Mouse (Mus musculus) CH12.LX (cell line): Measurements from ENCODE around the gene Utp14b. TPM values are rescaled to one million over a fixed set of nuclear protein-coding genes. Genes with fewer than 3 reads are reported as not detected.

Experiments
- DNase-seq: peaks from one replicate; pipeline ENCODE4 v3.0.0-alpha.2; 2013; ENCODE audit errors: extremely low read depth
- H3K27ac ChIP-seq: 2 replicates; pipeline ENCODE4 v1.5.1; 2012; ENCODE audit warnings: low read depth, mild to moderate bottlenecking, control low read depth, moderate library complexity; ENCODE audit not compliant: insufficient read depth
- H3K27me3 ChIP-seq: replicated peaks from 2 replicates; pipeline ENCODE3; 2012; ENCODE audit warnings: inconsistent platforms
- H3K36me3 ChIP-seq, 2 experiments: replicated peaks in 1 of 2; 2 replicates each; pipeline versions ENCODE3 to v1.6.1; 2012; ENCODE audit warnings: inconsistent platforms in 1 of 2, low read length in 1 of 2, mild to moderate bottlenecking in 1 of 2, mixed read lengths in 1 of 2, moderate library complexity in 1 of 2; ENCODE audit not compliant: control insufficient read depth in 1 of 2, insufficient read depth in 1 of 2
- H3K4me1 ChIP-seq, 2 experiments: 2 replicates each; pipeline ENCODE4 v1.6.1; 2012; ENCODE audit warnings: inconsistent platforms in 1 of 2, moderate library complexity in 1 of 2; ENCODE audit not compliant: insufficient read depth in 2 of 2, control insufficient read depth in 1 of 2
- H3K4me2 ChIP-seq: 2 replicates; pipeline ENCODE4 v1.6.1; 2012; ENCODE audit warnings: low read depth, mild to moderate bottlenecking, control low read depth; ENCODE audit not compliant: poor library complexity, insufficient read depth, severe bottlenecking
- H3K4me3 ChIP-seq, 3 experiments: fragments of 150-350 bp in 1 of 3; sonication (generic) in 1 of 3; replicated peaks in 1 of 3; 2 replicates each; pipeline versions ENCODE3 to v1.5.1; 2011 to 2012; ENCODE audit warnings: low read depth in 2 of 3, low read length in 2 of 3, mild to moderate bottlenecking in 2 of 3, moderate library complexity in 2 of 3, control low read depth in 1 of 3, improper control_type of control experiment in 1 of 3, inconsistent platforms in 1 of 3, mixed read lengths in 1 of 3; ENCODE audit not compliant: poor library complexity in 1 of 3
- H3K79me2 ChIP-seq: replicated peaks from 2 replicates; pipeline ENCODE4 v1.6.1; 2012; ENCODE audit warnings: mild to moderate bottlenecking, moderate library complexity; ENCODE audit not compliant: control insufficient read depth, poor library complexity, insufficient read depth, severe bottlenecking; ENCODE audit errors: extremely low read depth
- H3K9ac ChIP-seq: 2 replicates; pipeline ENCODE4 v1.6.1; 2012; ENCODE audit warnings: low read depth, mild to moderate bottlenecking, control low read depth, moderate library complexity; ENCODE audit not compliant: insufficient read depth
- H3K9me3 ChIP-seq: replicated peaks from 2 replicates; pipeline ENCODE3; 2012; ENCODE audit warnings: low read length, inconsistent platforms, mixed read lengths
- BHLHE40 ChIP-seq: IDR thresholded peaks from 2 replicates; pipeline ENCODE4 v1.6.1; 2011; ENCODE audit warnings: mild to moderate bottlenecking, low read depth, low read length, improper control_type of control experiment
- CTCF ChIP-seq, 2 experiments: IDR thresholded peaks in 1 of 2; conservative IDR thresholded peaks in 1 of 2; 2 replicates each; pipeline ENCODE4 v1.5.1; 2011 to 2012; ENCODE audit warnings: low read depth in 2 of 2, low read length in 2 of 2, improper control_type of control experiment in 1 of 2, inconsistent platforms in 1 of 2, mild to moderate bottlenecking in 1 of 2, moderate library complexity in 1 of 2
- E2F4 ChIP-seq: IDR thresholded peaks from 2 replicates; pipeline ENCODE4 v1.6.1; 2011; ENCODE audit warnings: low read depth, low read length, improper control_type of control experiment; ENCODE audit not compliant: insufficient replicate concordance
- ELF1 ChIP-seq: IDR thresholded peaks from 2 replicates; pipeline ENCODE4 v1.6.1; 2014; ENCODE audit warnings: low read depth, mild to moderate bottlenecking, inconsistent platforms, low read length, improper control_type of control experiment
- EP300 ChIP-seq: IDR thresholded peaks from 2 replicates; pipeline ENCODE4 v1.6.1; 2011; ENCODE audit warnings: low read length, improper control_type of control experiment
- JUN ChIP-seq: IDR thresholded peaks from 2 replicates; pipeline ENCODE4 v1.6.1; 2011; ENCODE audit warnings: low read depth, mild to moderate bottlenecking, low read length, improper control_type of control experiment, moderate library complexity; ENCODE audit not compliant: insufficient read depth
- JUND ChIP-seq: conservative IDR thresholded peaks from 2 replicates; pipeline ENCODE4 v1.6.1; 2011; ENCODE audit warnings: low read depth, low read length, improper control_type of control experiment
- MAFK ChIP-seq: IDR thresholded peaks from 2 replicates; pipeline ENCODE4 v1.6.1; 2011; ENCODE audit warnings: low read length, improper control_type of control experiment; ENCODE audit not compliant: insufficient replicate concordance
- MAX ChIP-seq: IDR thresholded peaks from 2 replicates; pipeline ENCODE4 v1.6.1; 2011; ENCODE audit warnings: low read length, improper control_type of control experiment
- MAZ ChIP-seq: IDR thresholded peaks from 2 replicates; pipeline ENCODE4 v1.6.1; 2012; ENCODE audit warnings: low read depth, mild to moderate bottlenecking, inconsistent platforms, low read length, improper control_type of control experiment, moderate library complexity
- MXI1 ChIP-seq: IDR thresholded peaks from 2 replicates; pipeline ENCODE4 v1.6.1; 2011; ENCODE audit warnings: mild to moderate bottlenecking, low read depth, low read length, improper control_type of control experiment
- MYC ChIP-seq: IDR thresholded peaks from 2 replicates; pipeline ENCODE4 v1.6.1; 2011; ENCODE audit warnings: low read depth, mild to moderate bottlenecking, improper control_type of control experiment, low read length
- NELFE ChIP-seq: IDR thresholded peaks from 2 replicates; pipeline ENCODE4 v1.6.1; 2011; ENCODE audit warnings: low read depth, low read length, improper control_type of control experiment
- NRF1 ChIP-seq: IDR thresholded peaks from 2 replicates; pipeline ENCODE4 v1.6.1; 2014; ENCODE audit warnings: low read depth, mild to moderate bottlenecking, inconsistent platforms, low read length, improper control_type of control experiment, moderate library complexity
- PAX5 ChIP-seq: IDR thresholded peaks from 2 replicates; pipeline ENCODE4 v1.6.1; 2012; ENCODE audit warnings: low read length, inconsistent platforms, mixed read lengths
- POLR2A ChIP-seq: IDR thresholded peaks from 2 replicates; pipeline ENCODE4 v1.6.1; 2011; ENCODE audit warnings: low read depth, mild to moderate bottlenecking, improper control_type of control experiment, low read length
- POLR2AphosphoS2 ChIP-seq: IDR thresholded peaks from 2 replicates; pipeline ENCODE4 v1.6.1; 2011; ENCODE audit warnings: low read depth, low read length, improper control_type of control experiment
- SMC3 ChIP-seq: IDR thresholded peaks from 2 replicates; pipeline ENCODE4 v1.6.1; 2011; ENCODE audit warnings: low read depth, low read length, improper control_type of control experiment
- TBP ChIP-seq: conservative IDR thresholded peaks from 2 replicates; pipeline ENCODE4 v1.6.1; 2011; ENCODE audit warnings: low read depth, low read length, improper control_type of control experiment
- TCF12 ChIP-seq: IDR thresholded peaks from 2 replicates; pipeline ENCODE4 v1.6.1; 2014; ENCODE audit warnings: low read depth, mild to moderate bottlenecking, inconsistent platforms, low read length, improper control_type of control experiment
- UBTF ChIP-seq: IDR thresholded peaks from 2 replicates; pipeline ENCODE4 v1.6.1; 2012; ENCODE audit warnings: low read depth, mild to moderate bottlenecking, inconsistent platforms, low read length, improper control_type of control experiment, moderate library complexity
- ZC3H11A ChIP-seq: IDR thresholded peaks from 2 replicates; pipeline ENCODE4 v1.6.1; 2012; ENCODE audit warnings: low read depth, mild to moderate bottlenecking, inconsistent platforms, low read length, improper control_type of control experiment
- ZNF384 ChIP-seq: IDR thresholded peaks from 2 replicates; pipeline ENCODE4 v1.6.1; 2012; ENCODE audit warnings: low read depth, low read length, improper control_type of control experiment, inconsistent platforms
- dilution Hi-C: fragments of 300-500 bp; cut with MboI; formaldehyde crosslinking; loops from 2 replicates; pipeline ENCODE4 v1.14.3; 2020; ENCODE audit warnings: low sequenced_read_pairs; ENCODE audit not compliant: extremely low pct_unique_long_range_greater_than_20kb, extremely low pct_ligation_motif_present
- in situ Hi-C: fragments of 300-500 bp; cut with MboI; formaldehyde crosslinking; loops from 3 replicates; pipeline ENCODE4 v1.14.3; 2019; ENCODE audit warnings: low sequenced_read_pairs, low pct_ligation_motif_present, low pct_unique_long_range_greater_than_20kb, mixed read lengths
- polyA plus RNA-seq: library from polyadenylated mRNA; unstranded; fragments of >175 nt; gene quantifications from 2 replicates; pipeline ENCODE4 v1.2.1, GENCODE M21; 2012; ENCODE audit warnings: low read depth; ENCODE audit not compliant: insufficient read length
- total RNA-seq, 2 experiments: library from RNA; depleted of rRNA; stranded (reverse); fragments of 300-350 nt in 1 of 2; fragments of >200 nt in 1 of 2; gene quantifications; 2 replicates each; pipeline ENCODE4 v1.2.3; 2012 to 2014

Gene Utp14b
- total and polyA plus RNA-seq, 3 experiments, result 6.9 to 13.0 (median 10.4) TPM

DNA sequence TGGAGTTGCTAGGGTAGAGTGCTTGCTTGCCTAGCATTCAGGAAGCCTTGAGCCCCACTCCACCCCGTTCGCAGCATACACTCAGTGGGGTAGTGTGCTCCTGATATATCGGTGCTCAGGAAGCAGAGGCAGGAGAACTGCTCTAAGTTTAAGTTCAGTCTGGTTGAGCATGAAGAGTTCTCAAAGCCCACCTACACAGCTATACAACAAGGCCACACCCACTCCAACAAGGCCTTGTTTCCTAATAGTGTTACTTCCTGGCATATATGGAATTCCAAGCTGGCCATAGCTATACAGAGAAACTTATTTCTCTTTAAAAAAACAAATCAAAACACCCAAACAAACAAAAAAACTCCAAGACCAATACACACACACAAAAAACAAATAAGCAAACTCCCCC, 16.0 kb upstream of the Utp14b start:
- peaks cover 0 to 9% of the 10 kb centered on the region in 2 experiments; a peak in 2 of 4 replicates for H3K4me1 ChIP-seq
- no peaks in the 10 kb centered on the region for H3K36me3 ChIP-seq
- no peaks in the 10 kb centered on the region for H3K79me2 ChIP-seq
- no peak overlapping the region for H3K9ac ChIP-seq
- no peak overlapping the region for H3K4me2 ChIP-seq
- no peak for DNase-seq
- TF ChIP-seq MXI1, result no peak
- TF ChIP-seq MAZ, result no peak
- TF ChIP-seq JUN, result no peak
- TF ChIP-seq MYC, result no peak
- no peak for TF ChIP-seq TCF12
- TF ChIP-seq EP300, result no peak
- TF ChIP-seq BHLHE40, result no peak
- no peak for TF ChIP-seq ZNF384
- TF ChIP-seq MAX, result no peak
- no peak for TF ChIP-seq NRF1
- no peaks in the 10 kb centered on the region for H3K27me3 ChIP-seq
- in situ Hi-C loops (no loop called here), dilution Hi-C loops (no loop called here)
- no peak overlapping the region for H3K4me3 ChIP-seq
- no peak overlapping the region for H3K27ac ChIP-seq
- no peaks in the 10 kb centered on the region for H3K9me3 ChIP-seq

DNA sequence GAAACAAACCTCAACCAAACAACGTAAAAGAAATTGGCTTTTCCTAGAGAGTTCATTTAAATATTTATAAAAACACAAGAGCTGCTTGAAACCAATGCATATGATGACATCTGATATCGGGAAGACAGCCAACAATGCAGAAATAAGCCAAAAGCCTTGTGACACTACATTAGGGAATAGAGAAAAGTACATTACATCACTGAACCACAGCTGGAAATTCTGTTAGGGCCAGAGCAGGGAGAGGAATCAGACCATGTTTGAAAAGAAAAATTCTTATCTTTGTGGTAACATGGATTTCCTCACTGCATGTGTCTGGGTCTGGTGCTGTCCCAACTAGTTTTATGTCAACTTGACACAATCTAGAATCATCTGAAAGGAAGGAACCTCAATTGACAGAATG, 15.6 kb upstream of the Utp14b start:
- in situ Hi-C loops (no loop called here), dilution Hi-C loops (no loop called here)
- no peak for DNase-seq
- H3K4me2 ChIP-seq, result no peak overlapping the region
- H3K9me3 ChIP-seq, result no peaks in the 10 kb centered on the region
- no peak overlapping the region for H3K9ac ChIP-seq
- no peak overlapping the region for H3K4me3 ChIP-seq
- H3K4me1 ChIP-seq, result peaks cover 0 to 9% of the 10 kb centered on the region in 2 experiments; a peak in 2 of 4 replicates
- H3K27ac ChIP-seq, result no peak overlapping the region
- H3K27me3 ChIP-seq, result no peaks in the 10 kb centered on the region
- no peaks in the 10 kb centered on the region for H3K79me2 ChIP-seq
- H3K36me3 ChIP-seq, result no peaks in the 10 kb centered on the region
- TF ChIP-seq MAX (no peak), JUND (no peak), CTCF (conservative IDR thresholded peaks at IDR 0.05 in 1 of 2, IDR thresholded peaks at IDR 0.05 in 1 of 2; ENCODE audit: low read depth in 2 of 2, low read length in 2 of 2) (no peak), TBP (no peak), MAFK (no peak), JUN (no peak), SMC3 (no peak), POLR2AphosphoS2 (no peak), UBTF (no peak), PAX5 (no peak), ZC3H11A (no peak), E2F4 (no peak), NELFE (no peak), ELF1 (no peak), POLR2A (no peak)
